Mouse (Mus musculus): Measurements from ENCODE around the gene 4921504E06Rik.

4921504E06Rik gene

GRCm38 (mm10) chr2:19528797-19529196, 24.9 kb downstream of the 4921504E06Rik start:
- no peaks in the 10 kb centered on the region for H3K27me3 ChIP-seq (ENCODE audit: control insufficient read depth, insufficient read depth, low read length, poor library complexity, severe bottlenecking)
- no peaks in the 10 kb centered on the region for H3K36me3 ChIP-seq (ENCODE audit: control insufficient read depth, insufficient read depth, low read length, poor library complexity, severe bottlenecking)
- DNase-seq (ENCODE audit: low read depth, low spot score), result peak; percentile 91

DNA sequence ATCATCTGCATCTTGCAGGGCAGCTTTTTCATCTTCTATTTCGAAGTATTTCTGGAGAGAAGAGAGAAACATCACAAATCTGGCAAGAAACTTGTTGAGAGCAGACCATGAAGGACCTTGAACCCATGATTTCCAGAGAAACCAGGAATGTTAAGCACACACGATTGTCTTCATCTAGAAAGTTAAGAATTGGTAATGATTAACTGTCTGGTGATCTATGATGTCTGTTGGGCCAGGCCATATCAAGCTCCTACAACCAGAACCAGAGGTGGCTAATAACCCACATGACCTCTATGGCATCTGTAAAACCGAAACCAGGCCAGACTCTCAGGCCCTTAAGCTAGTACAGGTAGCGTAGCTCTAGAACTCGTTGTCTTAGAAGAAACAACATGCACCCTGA, 29.6 kb downstream of the 4921504E06Rik start:
- no peak for DNase-seq (ENCODE audit: low read depth, low spot score)
- Histone ChIP-seq H3K27me3 (ENCODE audit: control insufficient read depth, insufficient read depth, low read length, poor library complexity, severe bottlenecking) (no peaks in the 10 kb centered on the region), H3K36me3 (ENCODE audit: control insufficient read depth, insufficient read depth, low read length, poor library complexity, severe bottlenecking) (no peaks in the 10 kb centered on the region)

DNA sequence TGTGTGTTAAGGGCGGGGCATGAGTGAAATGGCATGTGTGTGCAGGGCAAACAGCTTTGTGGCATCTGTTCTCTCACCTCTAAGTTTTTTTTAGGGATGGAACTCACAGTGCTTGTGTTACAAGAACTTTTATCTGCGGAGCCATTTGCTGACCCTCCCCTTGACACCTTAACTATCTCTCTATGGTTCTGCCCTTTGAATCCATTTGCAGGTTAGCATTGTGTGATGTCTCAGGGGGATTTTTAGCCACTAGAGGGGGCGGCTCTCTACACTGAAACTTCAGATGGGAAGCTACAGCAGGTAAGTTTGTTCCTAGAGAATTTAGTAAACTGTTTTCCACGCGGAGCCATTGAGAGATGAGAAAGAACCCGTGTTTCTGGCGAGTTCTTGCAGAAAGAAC, 32.1 kb downstream of the 4921504E06Rik start:
- peak; percentile 57 for DNase-seq (ENCODE audit: low read depth, low spot score)
- H3K36me3 ChIP-seq (ENCODE audit: control insufficient read depth, insufficient read depth, low read length, poor library complexity, severe bottlenecking), result no peaks in the 10 kb centered on the region

GRCm38 (mm10) chr2:19520617-19521016, 33.1 kb downstream of the 4921504E06Rik start:
- Histone ChIP-seq H3K36me3 (ENCODE audit: control insufficient read depth, insufficient read depth, low read length, poor library complexity, severe bottlenecking) (no peaks in the 10 kb centered on the region), H3K27me3 (ENCODE audit: control insufficient read depth, insufficient read depth, low read length, poor library complexity, severe bottlenecking) (no peaks in the 10 kb centered on the region; the same call in 1 of the 2 replicates)
- DNase-seq (ENCODE audit: low read depth, low spot score), result no peak

More for the DNA sequence above, 32.1 kb downstream of the 4921504E06Rik start:
- H3K27me3 ChIP-seq (ENCODE audit: control insufficient read depth, insufficient read depth, low read length, poor library complexity, severe bottlenecking), result no peaks in the 10 kb centered on the region; the same call in 1 of the 2 replicates

DNA sequence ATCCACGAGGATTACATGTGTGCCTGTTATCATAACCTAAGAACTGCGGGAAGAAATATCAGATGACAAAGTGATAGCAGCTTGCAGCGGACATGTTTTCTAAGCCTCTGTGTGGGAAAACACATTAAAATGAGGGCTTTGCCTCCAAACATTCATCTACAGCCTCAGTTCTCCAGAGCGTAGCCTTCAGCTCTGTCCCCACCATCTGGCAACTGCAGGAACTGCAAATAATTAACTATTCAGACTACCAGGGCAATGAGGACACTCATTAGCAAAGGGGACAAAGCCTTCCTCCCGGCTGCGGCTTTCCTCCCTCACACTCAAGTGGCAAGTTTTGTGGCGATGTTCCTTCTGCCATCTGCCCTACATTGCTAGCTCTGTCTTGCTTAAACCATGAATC, 33.9 kb downstream of the 4921504E06Rik start:
- H3K27me3 ChIP-seq (ENCODE audit: control insufficient read depth, insufficient read depth, low read length, poor library complexity, severe bottlenecking), result no peaks in the 10 kb centered on the region; the same call in 1 of the 2 replicates
- DNase-seq (ENCODE audit: low read depth, low spot score), result peak; percentile 73
- H3K36me3 ChIP-seq (ENCODE audit: control insufficient read depth, insufficient read depth, low read length, poor library complexity, severe bottlenecking), result no peaks in the 10 kb centered on the region

GRCm38 (mm10) chr2:19517952-19518351, 35.8 kb downstream of the 4921504E06Rik start:
- Histone ChIP-seq H3K27me3 (ENCODE audit: control insufficient read depth, insufficient read depth, low read length, poor library complexity, severe bottlenecking) (no peaks in the 10 kb centered on the region; the same call in 1 of the 2 replicates), H3K36me3 (ENCODE audit: control insufficient read depth, insufficient read depth, low read length, poor library complexity, severe bottlenecking) (no peaks in the 10 kb centered on the region)
- DNase-seq (ENCODE audit: low read depth, low spot score), result no peak

DNA sequence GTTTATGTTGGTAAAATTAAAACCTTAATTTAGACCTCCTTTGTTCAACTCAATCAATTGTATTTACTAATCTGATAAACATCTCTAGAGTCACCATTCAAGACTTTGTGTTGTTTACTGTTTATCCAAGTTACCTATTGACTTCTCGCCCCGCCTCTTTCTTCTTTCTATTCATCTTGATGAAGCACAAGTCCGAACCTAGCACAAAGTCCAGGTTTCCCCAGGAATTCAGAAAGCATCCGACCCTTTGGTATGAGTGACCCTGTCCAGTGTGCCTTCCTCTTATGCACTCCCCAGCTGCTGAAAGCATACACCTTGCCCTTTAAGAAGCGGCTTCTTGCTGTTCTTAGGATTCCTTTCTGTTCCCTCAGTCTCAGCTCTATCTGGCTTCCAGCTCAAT, 41.3 kb downstream of the 4921504E06Rik start:
- H3K36me3 ChIP-seq (ENCODE audit: control insufficient read depth, insufficient read depth, low read length, poor library complexity, severe bottlenecking), result no peaks in the 10 kb centered on the region
- DNase-seq (ENCODE audit: low read depth, low spot score), result no peak
- H3K27me3 ChIP-seq (ENCODE audit: control insufficient read depth, insufficient read depth, low read length, poor library complexity, severe bottlenecking), result no peaks in the 10 kb centered on the region; the same call in 1 of the 2 replicates

- Histone ChIP-seq H3K27me3 (ENCODE audit: control insufficient read depth, insufficient read depth, low read length, poor library complexity, severe bottlenecking) (no peaks in the 10 kb centered on the region; the same call in 1 of the 2 replicates), H3K36me3 (ENCODE audit: control insufficient read depth, insufficient read depth, low read length, poor library complexity, severe bottlenecking) (no peaks in the 10 kb centered on the region)
- no peak for DNase-seq (ENCODE audit: low read depth, low spot score)
Measured at GRCm38 (mm10) chr2:19511032-19511431, 42.7 kb downstream of the 4921504E06Rik start.

DNA sequence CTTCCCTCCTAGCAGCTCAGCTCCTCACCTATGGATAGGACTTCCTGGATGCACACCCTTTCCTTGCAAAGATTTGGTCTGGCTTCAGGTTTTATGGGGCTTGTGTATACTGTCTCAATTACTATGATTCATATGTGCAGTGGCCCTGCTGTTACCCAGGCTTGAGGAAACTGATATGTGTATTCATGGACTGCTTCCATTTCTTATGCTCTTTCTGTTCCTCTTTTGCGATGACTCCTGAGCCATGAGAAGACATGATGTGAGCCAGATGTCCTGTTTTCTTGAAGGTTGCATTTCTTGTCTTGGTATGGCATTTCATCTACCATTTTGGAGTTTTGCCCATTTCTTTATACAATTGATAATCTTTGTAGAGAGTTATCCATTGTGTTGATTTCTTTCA, 48.0 kb downstream of the 4921504E06Rik start:
- Histone ChIP-seq H3K27me3 (ENCODE audit: control insufficient read depth, insufficient read depth, low read length, poor library complexity, severe bottlenecking) (no peaks in the 10 kb centered on the region), H3K36me3 (ENCODE audit: control insufficient read depth, insufficient read depth, low read length, poor library complexity, severe bottlenecking) (no peaks in the 10 kb centered on the region)
- DNase-seq (ENCODE audit: low read depth, low spot score), result peak; percentile 53

DNA sequence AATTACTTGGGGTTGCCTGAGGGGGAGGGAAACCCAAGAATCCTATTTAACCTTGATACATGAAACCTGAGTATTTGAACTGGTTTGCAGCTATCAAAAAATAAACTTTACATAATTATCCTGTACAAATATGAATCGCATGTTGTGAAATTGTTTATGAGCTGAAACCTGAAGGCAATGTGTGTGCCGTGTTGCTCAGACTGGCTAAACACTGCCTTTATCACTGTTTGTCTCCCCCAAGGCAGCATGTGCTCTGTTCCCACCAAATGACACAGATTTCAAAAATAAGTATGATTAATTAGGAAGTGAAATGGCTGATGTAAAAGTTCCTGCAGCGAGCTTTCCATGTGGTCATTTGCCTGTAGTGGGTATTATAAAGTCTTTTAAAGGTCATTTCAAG, 63.5 kb downstream of the 4921504E06Rik start:
- DNase-seq (ENCODE audit: low read depth, low spot score), result no peak
- H3K36me3 ChIP-seq (ENCODE audit: control insufficient read depth, insufficient read depth, low read length, poor library complexity, severe bottlenecking), result no peaks in the 10 kb centered on the region
- H3K27me3 ChIP-seq (ENCODE audit: control insufficient read depth, insufficient read depth, low read length, poor library complexity, severe bottlenecking), result no peaks in the 10 kb centered on the region

DNA sequence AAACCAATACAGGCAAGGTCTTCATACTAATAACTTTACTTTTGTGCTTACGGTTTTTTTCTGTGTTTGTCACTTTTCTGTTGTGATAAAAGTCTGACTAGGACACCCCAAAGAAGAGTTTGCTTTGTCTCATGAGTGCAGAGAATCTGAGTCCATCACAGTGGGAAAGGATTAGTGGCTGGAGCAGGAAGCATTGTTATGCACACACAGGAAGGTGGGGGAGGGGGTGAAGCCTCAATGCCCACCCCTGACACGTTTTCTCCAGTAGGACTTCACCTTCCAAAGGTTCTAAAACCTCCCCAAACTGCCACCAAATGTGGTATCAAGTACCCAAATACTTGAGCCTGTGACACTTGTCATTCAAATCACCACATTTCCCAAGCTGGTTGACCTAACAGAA, 91.8 kb downstream of the 4921504E06Rik start:
- no peaks in the 10 kb centered on the region for H3K36me3 ChIP-seq (ENCODE audit: control insufficient read depth, insufficient read depth, low read length, poor library complexity, severe bottlenecking)
- no peak for DNase-seq (ENCODE audit: low read depth, low spot score)
- no peaks in the 10 kb centered on the region; the same call in 1 of the 2 replicates for H3K27me3 ChIP-seq (ENCODE audit: control insufficient read depth, insufficient read depth, low read length, poor library complexity, severe bottlenecking)

DNA sequence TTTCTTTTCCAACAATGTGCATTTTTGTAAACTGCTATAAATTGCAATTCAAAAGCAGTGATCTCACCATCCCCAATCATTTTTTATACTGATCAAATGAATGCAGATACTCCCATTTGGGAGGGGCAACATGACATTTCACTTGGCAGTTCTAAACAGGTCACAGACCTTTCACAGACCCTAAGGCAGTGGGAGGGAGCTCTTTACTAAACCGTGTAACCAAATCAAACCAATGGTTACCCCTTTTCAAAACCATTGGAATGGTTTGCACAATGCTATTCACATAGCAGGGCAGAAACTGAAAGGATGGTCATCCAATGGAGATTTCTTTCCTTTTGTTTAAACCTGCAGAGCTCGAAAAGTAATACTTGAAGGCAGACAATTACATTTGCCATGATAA, 94.9 kb downstream of the 4921504E06Rik start:
- DNase-seq (ENCODE audit: low read depth, low spot score), result no peak
- H3K36me3 ChIP-seq (ENCODE audit: control insufficient read depth, insufficient read depth, low read length, poor library complexity, severe bottlenecking), result no peaks in the 10 kb centered on the region
- no peaks in the 10 kb centered on the region; the same call in 1 of the 2 replicates for H3K27me3 ChIP-seq (ENCODE audit: control insufficient read depth, insufficient read depth, low read length, poor library complexity, severe bottlenecking)

DNA sequence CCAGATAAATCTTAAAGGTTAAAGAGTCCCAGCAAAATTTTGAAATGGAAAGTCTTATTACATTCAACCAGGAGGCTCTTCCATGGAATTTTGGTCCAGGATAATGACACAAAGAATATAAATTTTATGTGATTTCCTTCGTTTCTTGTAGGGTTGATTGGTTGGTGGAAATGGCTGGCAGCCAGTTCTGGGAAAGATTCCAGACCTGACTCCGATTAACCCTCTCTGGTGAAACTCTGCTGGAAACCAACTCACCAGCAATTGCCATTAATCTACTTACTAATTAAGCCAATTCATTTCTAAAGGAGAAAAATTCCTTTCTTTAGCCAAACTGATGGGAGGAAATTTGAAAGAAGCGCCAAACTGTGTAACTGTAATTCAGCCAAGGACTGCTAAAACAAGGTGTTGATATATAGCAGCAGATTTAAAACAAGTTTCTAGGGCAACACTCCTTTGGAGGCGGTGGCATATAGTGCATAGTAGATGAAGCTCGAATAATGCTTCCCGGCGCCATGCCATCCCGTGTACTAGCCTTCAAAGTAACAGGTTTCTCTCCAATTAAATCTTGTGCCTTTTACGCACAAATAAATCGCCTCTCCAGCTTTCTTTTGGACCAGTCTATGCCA, 97.7 kb downstream of the 4921504E06Rik start:
- Histone ChIP-seq H3K36me3 (ENCODE audit: control insufficient read depth, insufficient read depth, low read length, poor library complexity, severe bottlenecking) (no peaks in the 10 kb centered on the region), H3K27me3 (ENCODE audit: control insufficient read depth, insufficient read depth, low read length, poor library complexity, severe bottlenecking) (no peaks in the 10 kb centered on the region; the same call in 1 of the 2 replicates)
- DNase-seq (ENCODE audit: low read depth, low spot score), result no peak

DNA sequence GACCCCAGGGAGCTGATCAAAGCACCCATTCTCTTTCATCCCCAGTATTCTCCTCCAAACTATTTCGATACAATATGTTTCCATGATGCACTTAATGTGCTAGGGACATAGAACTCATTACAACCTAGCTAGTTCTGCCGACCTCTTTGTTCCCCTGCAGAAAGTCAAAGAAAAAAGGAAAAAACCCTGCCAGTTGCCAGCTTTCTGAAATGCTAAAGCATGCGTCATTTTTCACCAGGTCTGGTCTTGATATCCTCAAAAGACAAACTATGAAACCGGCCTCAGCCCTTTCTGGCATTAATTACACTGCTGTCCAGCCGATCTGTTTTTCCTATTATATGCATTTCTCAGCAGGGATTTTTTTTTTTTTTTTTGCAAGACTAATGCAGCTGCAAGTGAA, 98.5 kb downstream of the 4921504E06Rik start:
- DNase-seq (ENCODE audit: low read depth, low spot score), result no peak
- no peaks in the 10 kb centered on the region for H3K36me3 ChIP-seq (ENCODE audit: control insufficient read depth, insufficient read depth, low read length, poor library complexity, severe bottlenecking)

GRCm38 (mm10) chr2:19452531-19453055, 101.1 kb downstream of the 4921504E06Rik start:
- no peak for DNase-seq (ENCODE audit: low read depth, low spot score)

More for the DNA sequence above, 98.5 kb downstream of the 4921504E06Rik start:
- H3K27me3 ChIP-seq (ENCODE audit: control insufficient read depth, insufficient read depth, low read length, poor library complexity, severe bottlenecking), result no peaks in the 10 kb centered on the region; the same call in 1 of the 2 replicates

More at GRCm38 (mm10) chr2:19452531-19453055, 101.1 kb downstream of the 4921504E06Rik start:
- H3K27me3 ChIP-seq (ENCODE audit: control insufficient read depth, insufficient read depth, low read length, poor library complexity, severe bottlenecking), result no peaks in the 10 kb centered on the region; the same call in 1 of the 2 replicates
- H3K36me3 ChIP-seq (ENCODE audit: control insufficient read depth, insufficient read depth, low read length, poor library complexity, severe bottlenecking), result no peaks in the 10 kb centered on the region
